Mouse (Mus musculus) stomach, embryonic 16.5 days (tissue): ENCODE measurements around the gene Isyna1. TPM values are rescaled to one million over a fixed set of nuclear protein-coding genes. Genes with fewer than 3 reads are reported as not detected.

ENCODE experiments used
- ATAC-seq: fragments of 200-750 bp; cut with Nextera tagmentation; 2 replicates; pipeline ENCODE4 v1.8.0; 2017; ENCODE audit warnings: moderate number of reproducible peaks, moderate TSS enrichment; ENCODE audit not compliant: insufficient read depth, low FRiP score
- H3K27ac ChIP-seq: fragments of 300-500 bp; sonication (generic); 2 replicates; pipeline ENCODE4 v1.5.1; 2014; ENCODE audit warnings: low read length
- H3K27me3 ChIP-seq: fragments of 300-500 bp; sonication (generic); 2 replicates; pipeline ENCODE4 v1.6.1; 2014; ENCODE audit warnings: low read length, control low read depth, mixed read lengths; ENCODE audit not compliant: control insufficient read depth, insufficient read depth
- H3K36me3 ChIP-seq: fragments of 300-500 bp; sonication (generic); 2 replicates; pipeline ENCODE4 v1.6.1; 2014; ENCODE audit warnings: low read length; ENCODE audit not compliant: control insufficient read depth, insufficient read depth
- H3K4me1 ChIP-seq: fragments of 300-500 bp; sonication (generic); 2 replicates; pipeline ENCODE4 v1.6.1; 2014; ENCODE audit warnings: low read length, control low read depth, mixed read lengths; ENCODE audit not compliant: control insufficient read depth, insufficient read depth
- H3K4me2 ChIP-seq: fragments of 300-500 bp; sonication (generic); 2 replicates; pipeline ENCODE4 v1.6.1; 2014; ENCODE audit warnings: low read depth, low read length, mixed read lengths
- H3K4me3 ChIP-seq: fragments of 300-500 bp; sonication (generic); replicated peaks from 2 replicates; pipeline ENCODE4 v1.5.1; 2014; ENCODE audit warnings: mild to moderate bottlenecking, low read length
- H3K9ac ChIP-seq: fragments of 300-500 bp; sonication (generic); 2 replicates; pipeline ENCODE4 v1.6.1; 2014; ENCODE audit warnings: low read length
- H3K9me3 ChIP-seq: fragments of 300-500 bp; sonication (generic); replicated peaks from 2 replicates; pipeline ENCODE4 v1.6.1; 2016; ENCODE audit warnings: low read length, control low read depth; ENCODE audit not compliant: control insufficient read depth
- WGBS: fragments of 180-500 bp; shearing (Covaris S2); extraction: QIAGEN DNeasy Blood & Tissue Kit; methylation state at CpG from one replicate; pipeline ENCODE4 v1.1.7; 2014; 5-methylcytosine and 5-hydroxymethylcytosine counted together
- polyA plus RNA-seq: library from polyadenylated mRNA; unstranded; fragments of >200 nt; fragmentation: Nextera tagmentation; extraction: Ambion mirVana; gene quantifications from 2 replicates; pipeline ENCODE4 v1.2.1, GENCODE M21; 2015

Gene Isyna1
- polyA plus RNA-seq, 1 experiment from 2014 or later, result 104 TPM

- H3K4me2 ChIP-seq, result peak overlapping the region; percentile 98
- 0 out of 2 replicates have a peak, but pooled peaks cover 4% of the 10 kb centered on the region for H3K9me3 ChIP-seq
- peak overlapping the region; percentile 85 for H3K4me3 ChIP-seq
- no peaks in the 10 kb centered on the region for H3K27me3 ChIP-seq
- peak overlapping the region; percentile 19; the same call in 1 of the 2 replicates for H3K27ac ChIP-seq
- no peak for ATAC-seq
- 58% methylated on average over 18 of the region's 18 CpGs for WGBS
- H3K9ac ChIP-seq, result peak overlapping the region; percentile 97
- peaks cover 5% of the 10 kb centered on the region for H3K36me3 ChIP-seq
- peaks cover 26% of the 10 kb centered on the region for H3K4me1 ChIP-seq
Observed at GRCm38 (mm10) chr8:70606780-70607602, 12.8 kb downstream of the Isyna1 start.

GRCm38 (mm10) chr8:70607603-70607897, 13.4 kb downstream of the Isyna1 start:
- peak overlapping the region; percentile 98 for H3K4me2 ChIP-seq
- peak overlapping the region; percentile 68; the same call in 1 of the 2 replicates for H3K27ac ChIP-seq
- H3K9ac ChIP-seq, result peak overlapping the region; percentile 97
- WGBS, result 22% methylated on average over 6 of the region's 6 CpGs
- H3K4me1 ChIP-seq, result peaks cover 26% of the 10 kb centered on the region
- H3K36me3 ChIP-seq, result no peaks in the 10 kb centered on the region
- ATAC-seq, result no peak
- 0 out of 2 replicates have a peak, but pooled peaks cover 4% of the 10 kb centered on the region for H3K9me3 ChIP-seq
- no peaks in the 10 kb centered on the region for H3K27me3 ChIP-seq
- H3K4me3 ChIP-seq, result peak overlapping the region; percentile 85

- Histone ChIP-seq H3K27ac (peak overlapping the region; percentile 98), H3K4me2 (peak overlapping the region; percentile 98), H3K4me3 (peak overlapping the region; percentile 85), H3K4me1 (peaks cover 27% of the 10 kb centered on the region), H3K36me3 (no peaks in the 10 kb centered on the region), H3K27me3 (no peaks in the 10 kb centered on the region), H3K9ac (peak overlapping the region; percentile 97), H3K9me3 (0 out of 2 replicates have a peak, but pooled peaks cover under 1% of the 10 kb centered on the region)
- ATAC-seq, result no peak
- 1% methylated on average over 84 of the region's 84 CpGs for WGBS
Observed at GRCm38 (mm10) chr8:70607898-70608748, 13.9 kb downstream of the Isyna1 start.

- WGBS, result 4% methylated on average over 26 of the region's 26 CpGs
- ATAC-seq, result no peak
- Histone ChIP-seq H3K4me2 (peak within 1 kb of the TSS; percentile 98), H3K9ac (peak within 1 kb of the TSS; percentile 97), H3K36me3 (no peaks in the 10 kb centered on the region), H3K4me1 (peaks cover 33% of the 10 kb centered on the region), H3K4me3 (peak within 1 kb of the TSS; percentile 85), H3K27ac (peak within 1 kb of the TSS; percentile 98), H3K9me3 (no peaks in the 10 kb centered on the region), H3K27me3 (no peaks in the 10 kb centered on the region)
Observed at GRCm38 (mm10) chr8:70608749-70609367, 14.7 kb downstream of the Isyna1 start, which contains the start of gene Ssbp4. Ssbp4 (minus strand) TSS chr8:70608872.

- peaks cover 33% of the 10 kb centered on the region for H3K4me1 ChIP-seq
- H3K4me2 ChIP-seq, result peak overlapping the region; percentile 98
- no peaks in the 10 kb centered on the region for H3K36me3 ChIP-seq
- no peaks in the 10 kb centered on the region for H3K27me3 ChIP-seq
- H3K9me3 ChIP-seq, result no peaks in the 10 kb centered on the region
- peak overlapping the region; percentile 98 for H3K27ac ChIP-seq
- peak; percentile 77 for ATAC-seq
- peak overlapping the region; percentile 85 for H3K4me3 ChIP-seq
- WGBS, result under 1% methylated on average over 37 of the region's 39 CpGs
- peak overlapping the region; percentile 97 for H3K9ac ChIP-seq
Observed at GRCm38 (mm10) chr8:70609368-70609848, 15.2 kb downstream of the Isyna1 start.

- Histone ChIP-seq H3K4me2 (peak overlapping the region; percentile 98), H3K4me3 (peak overlapping the region; percentile 85), H3K27ac (peak overlapping the region; percentile 98), H3K9ac (peak overlapping the region; percentile 97), H3K27me3 (no peaks in the 10 kb centered on the region), H3K4me1 (peaks cover 33% of the 10 kb centered on the region), H3K36me3 (no peaks in the 10 kb centered on the region), H3K9me3 (no peaks in the 10 kb centered on the region)
- WGBS, result under 1% methylated on average over 43 of the region's 45 CpGs
- ATAC-seq, result peak; percentile 81
Observed at GRCm38 (mm10) chr8:70609849-70610795, 15.9 kb downstream of the Isyna1 start.

- no peak; the same call in 1 of the 2 replicates for ATAC-seq
- H3K4me1 ChIP-seq, result peaks cover 33% of the 10 kb centered on the region
- no peaks in the 10 kb centered on the region for H3K36me3 ChIP-seq
- peak overlapping the region; percentile 85 for H3K4me3 ChIP-seq
- peak overlapping the region; percentile 98 for H3K4me2 ChIP-seq
- H3K9ac ChIP-seq, result peak overlapping the region; percentile 97
- no peaks in the 10 kb centered on the region for H3K27me3 ChIP-seq
- no peaks in the 10 kb centered on the region for H3K9me3 ChIP-seq
- WGBS, result under 1% methylated on average over 54 of the region's 54 CpGs
- peak overlapping the region; percentile 98 for H3K27ac ChIP-seq
Observed at GRCm38 (mm10) chr8:70610796-70611771, 16.9 kb downstream of the Isyna1 start.
